Mouse (Mus musculus): ENCODE measurements around the gene Gm45208.

Gm45208 gene

GRCm38 (mm10) chrX:7775501-7776205, 53.6 kb downstream of the Gm45208 start:
- DNase-seq (ENCODE audit: low spot score): no peak

GRCm38 (mm10) chrX:7776329-7777082, 54.5 kb downstream of the Gm45208 start:
- DNase-seq (ENCODE audit: low spot score): no peak

DNA sequence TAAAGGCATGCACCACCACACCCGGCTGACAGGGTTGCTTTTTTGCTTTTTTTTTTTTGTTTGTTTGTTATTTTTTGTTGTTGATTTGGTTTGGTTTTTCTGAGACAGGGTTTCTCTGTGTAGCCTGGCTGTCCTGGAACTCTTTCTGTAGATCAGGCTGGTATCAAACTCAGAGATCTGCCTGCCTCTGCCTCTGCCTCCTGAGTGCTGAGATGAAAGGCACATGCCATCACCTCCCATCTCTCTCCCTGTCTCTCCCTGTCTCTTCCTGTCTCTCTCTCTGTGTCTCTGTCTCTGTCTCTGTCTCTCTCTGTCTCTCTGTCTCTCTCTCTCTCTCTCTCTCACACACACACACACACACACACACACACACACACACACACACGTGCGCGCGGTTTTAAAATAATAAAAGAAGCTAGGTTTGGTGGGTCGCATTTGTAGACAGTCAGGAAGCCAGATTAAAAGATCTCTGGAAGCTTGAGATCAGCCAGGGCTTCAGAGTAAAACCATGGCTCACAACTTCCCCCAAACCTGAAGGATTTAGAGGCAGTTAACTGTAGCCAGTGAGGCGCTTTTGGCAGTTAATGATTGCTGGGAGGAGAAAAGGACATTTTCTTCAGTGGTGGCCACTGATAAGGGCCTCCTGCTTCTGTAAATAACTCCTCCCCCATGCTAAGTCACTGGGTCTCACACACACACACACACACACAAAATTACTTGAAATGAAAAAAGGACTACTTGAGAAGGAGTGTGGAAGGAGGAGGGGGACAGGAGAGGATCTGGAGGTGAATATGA, 56.6 kb downstream of the Gm45208 start:
- no peak for DNase-seq (ENCODE audit: low spot score)

DNA sequence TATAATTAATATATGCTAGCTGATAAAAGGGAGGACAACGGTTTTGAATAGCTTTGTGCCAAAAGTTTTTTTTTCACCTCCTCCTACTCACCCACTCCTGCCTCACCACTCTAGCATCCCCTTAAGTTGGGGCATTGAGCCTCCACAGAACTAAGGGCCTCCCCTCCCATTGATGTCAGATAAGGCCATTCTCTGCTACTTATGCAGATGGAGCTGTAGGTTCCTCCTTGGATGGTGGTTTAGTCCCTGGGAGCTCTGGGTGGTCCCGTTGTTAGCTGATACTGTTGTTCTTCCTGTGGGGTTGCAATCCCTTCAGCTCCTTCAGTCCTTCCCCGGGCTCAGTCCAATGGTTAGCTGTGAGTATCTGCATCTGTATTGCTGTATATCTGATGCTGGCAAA, 57.2 kb downstream of the Gm45208 start:
- no peak for DNase-seq (ENCODE audit: low spot score)

All from testis, postnatal 14 days (tissue).